Mouse (Mus musculus) midbrain, embryonic 13.5 days (tissue): ENCODE results near the gene Apeh. TPM values are rescaled to one million over a fixed set of nuclear protein-coding genes. Genes with fewer than 3 reads are reported as not detected.

Source experiments
- ATAC-seq: fragments of 200-750 bp; cut with Nextera tagmentation; 2 replicates; pipeline ENCODE4 v1.8.0; 2017; ENCODE audit warnings: mild to moderate bottlenecking, moderate TSS enrichment, moderate library complexity
- H3K27ac ChIP-seq: fragments of 300-500 bp; sonication (generic); 2 replicates; pipeline ENCODE4 v1.5.1; 2015; ENCODE audit warnings: inconsistent platforms, mild to moderate bottlenecking, moderate library complexity
- H3K27me3 ChIP-seq: fragments of 300-500 bp; sonication (generic); 2 replicates; pipeline ENCODE4 v1.6.1; 2015; ENCODE audit warnings: mild to moderate bottlenecking, inconsistent platforms
- H3K36me3 ChIP-seq: fragments of 300-500 bp; sonication (generic); 2 replicates; pipeline ENCODE4 v1.6.1; 2015; ENCODE audit warnings: mild to moderate bottlenecking, inconsistent platforms
- H3K4me1 ChIP-seq: fragments of 300-500 bp; sonication (generic); replicated peaks from 2 replicates; pipeline ENCODE4 v1.6.1; 2015; ENCODE audit warnings: inconsistent platforms
- H3K4me2 ChIP-seq: fragments of 300-500 bp; sonication (generic); replicated peaks from 2 replicates; pipeline ENCODE4 v1.6.1; 2015; ENCODE audit warnings: moderate library complexity, mild to moderate bottlenecking, inconsistent platforms
- H3K4me3 ChIP-seq: fragments of 300-500 bp; sonication (generic); replicated peaks from 2 replicates; pipeline ENCODE4 v1.5.1; 2015; ENCODE audit warnings: mild to moderate bottlenecking, inconsistent platforms
- H3K9ac ChIP-seq: fragments of 300-500 bp; sonication (generic); replicated peaks from 2 replicates; pipeline ENCODE4 v1.6.1; 2015; ENCODE audit warnings: mild to moderate bottlenecking, inconsistent platforms
- H3K9me3 ChIP-seq: fragments of 300-500 bp; sonication (generic); 2 replicates; pipeline ENCODE4 v1.6.1; 2016; ENCODE audit warnings: mild to moderate bottlenecking, inconsistent platforms
- WGBS: fragments of 180-500 bp; shearing (Covaris S2); methylation state at CpG from one replicate; pipeline ENCODE4 v1.1.7; 2015; 5-methylcytosine and 5-hydroxymethylcytosine counted together
- microRNA-seq: library from miRNA; unstranded; fragments of <30 nt; microRNA quantifications from one replicate; pipeline ENCODE4, GENCODE M21; 2016
- polyA plus RNA-seq: library from polyadenylated mRNA; unstranded; fragments of >200 nt; fragmentation: Nextera tagmentation; extraction: Ambion mirVana; gene quantifications from 2 replicates; pipeline ENCODE4 v1.2.1, GENCODE M21; 2015

Gene Apeh
- polyA plus RNA-seq, 1 experiment from 2014 or later = 62.5 TPM

- WGBS = 90% methylated on average over 4 of the region's 4 CpGs
- H3K4me1 ChIP-seq = peaks cover 23% of the 10 kb centered on the region
- peaks cover 64% of the 10 kb centered on the region for H3K36me3 ChIP-seq
- no peak overlapping the region for H3K4me3 ChIP-seq
- H3K9ac ChIP-seq = no peak overlapping the region
- H3K9me3 ChIP-seq = no peaks in the 10 kb centered on the region
- no peak overlapping the region for H3K27ac ChIP-seq
- no peaks in the 10 kb centered on the region for H3K27me3 ChIP-seq
- no peak for ATAC-seq
- H3K4me2 ChIP-seq = no peak overlapping the region
Measured at GRCm38 (mm10) chr9:108046582-108046981, 47.8 kb downstream of the Apeh start.

GRCm38 (mm10) chr9:108044751-108045492, 49.5 kb downstream of the Apeh start:
- no peak for ATAC-seq
- 97% methylated on average over 8 of the region's 8 CpGs for WGBS

More at GRCm38 (mm10) chr9:108044751-108045492, 49.5 kb downstream of the Apeh start:
- Histone ChIP-seq H3K27ac (no peak overlapping the region), H3K36me3 (peaks cover 65% of the 10 kb centered on the region), H3K9me3 (no peaks in the 10 kb centered on the region), H3K9ac (no peak overlapping the region), H3K4me1 (peaks cover 17% of the 10 kb centered on the region), H3K4me2 (no peak overlapping the region), H3K27me3 (no peaks in the 10 kb centered on the region), H3K4me3 (no peak overlapping the region)

Small RNA genes within 50 kb of the gene (microRNA-seq; reads per million reads assigned to microRNA genes)
- gene Gm47303 (not detected), gene Mir7088 (not detected)

Other genes starting within 250 kb of the Apeh start
- 126 and 132 TPM in 2 replicates for gene Rbm6, start 221.4 kb downstream of the Apeh start, polyA plus RNA-seq
- gene Mon1a, start 206.5 kb downstream of the Apeh start, polyA plus RNA-seq = 21.5 and 23.8 TPM in 2 replicates
- gene Mst1r, start 187.7 kb downstream of the Apeh start, polyA plus RNA-seq = 1.2 and 2.3 TPM in 2 replicates
- gene Actl11, start 166.1 kb downstream of the Apeh start, polyA plus RNA-seq = not detected in 2 replicates
- 18.9 and 19.9 TPM in 2 replicates for gene Camkv, start 158.9 kb downstream of the Apeh start, polyA plus RNA-seq
- gene Traip, start 144.5 kb downstream of the Apeh start, polyA plus RNA-seq = 15.0 and 15.1 TPM in 2 replicates
- 3.5 and 4.7 TPM in 2 replicates for gene Uba7, start 119.1 kb downstream of the Apeh start, polyA plus RNA-seq
- 0.66 and 1.3 TPM in 2 replicates for gene Gm20661, start 111.5 kb downstream of the Apeh start, polyA plus RNA-seq
- gene Inka1, start 108.7 kb downstream of the Apeh start, polyA plus RNA-seq = 13.2 and 13.5 TPM in 2 replicates
- 1.7 and 1.8 TPM in 2 replicates for gene Cdhr4, start 102.1 kb downstream of the Apeh start, polyA plus RNA-seq
- 0.36 and 0.95 TPM in 2 replicates for gene Gm20662, start 98.3 kb downstream of the Apeh start, polyA plus RNA-seq
- 97.2 and 107 TPM in 2 replicates for gene Ip6k1, start 92.1 kb downstream of the Apeh start, polyA plus RNA-seq
- 18.1 and 18.5 TPM in 2 replicates for gene Gmppb, start 45.4 kb downstream of the Apeh start, polyA plus RNA-seq
- 3.0 and 3.3 TPM in 2 replicates for gene Amigo3, start 41.4 kb downstream of the Apeh start, polyA plus RNA-seq
- 0.11 and 0.23 TPM in 2 replicates for gene Mst1, start 14.2 kb downstream of the Apeh start, polyA plus RNA-seq
- 46.2 and 55.6 TPM in 2 replicates for gene Rnf123, start 11.3 kb downstream of the Apeh start, polyA plus RNA-seq
- gene Bsn, start 95.8 kb upstream of the Apeh start, polyA plus RNA-seq = 7.1 and 8.0 TPM in 2 replicates
- 50.5 and 57.8 TPM in 2 replicates for gene Dag1, start 169.4 kb upstream of the Apeh start, polyA plus RNA-seq
- gene Nicn1, start 195.8 kb upstream of the Apeh start, polyA plus RNA-seq = 118 TPM in 2 replicates
- 33.6 and 35.5 TPM in 2 replicates for gene Amt, start 202.2 kb upstream of the Apeh start, polyA plus RNA-seq
- gene Rhoa, start 211.5 kb upstream of the Apeh start, polyA plus RNA-seq = 288 and 306 TPM in 2 replicates
- gene Tcta, start 211.6 kb upstream of the Apeh start, polyA plus RNA-seq = 52.6 and 57.5 TPM in 2 replicates
- gene Gpx1, start 244.3 kb upstream of the Apeh start, polyA plus RNA-seq = 474 and 511 TPM in 2 replicates